ENCODE assay signal across 7 mouse cellular contexts in the genomic region with DNA sequence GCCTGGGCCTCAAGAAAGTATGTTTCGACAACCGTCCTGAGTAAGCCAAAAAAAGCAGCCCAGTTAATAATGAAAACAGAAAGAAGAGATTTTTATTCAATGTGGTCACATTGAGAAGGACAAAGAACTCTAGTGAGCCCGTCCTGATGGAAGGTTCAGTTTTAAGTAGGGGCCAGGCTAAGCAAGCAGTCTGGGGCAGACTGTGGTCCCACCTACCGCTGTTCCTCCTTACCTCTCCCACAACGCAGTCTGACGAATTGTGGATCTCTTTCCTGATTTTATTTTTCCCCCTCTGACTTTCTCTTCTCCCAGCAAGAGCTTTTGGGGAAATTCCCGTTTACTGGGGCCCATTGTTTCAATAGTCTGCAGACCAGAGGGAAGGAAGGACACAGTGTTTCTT. TPM values are rescaled to one million over a fixed set of nuclear protein-coding genes. Genes with fewer than 3 reads are reported as not detected.
DNase-seq lines count a peak whose midpoint lies in the region; ATAC-seq and TF ChIP-seq lines count a peak whose summit lies in the region.

No protein-coding gene starts in this region.

- no peak for TF ChIP-seq CTCF in small intestine, adult 2 months (IDR thresholded peaks at IDR 0.05; ENCODE audit: extremely low read depth, insufficient read length, insufficient replicate concordance, low read depth, low read length)

- H3K4me3 ChIP-seq in lung, embryonic 16.5 days (ENCODE audit: low read length) = no peak overlapping the region; the same call in 1 of the 2 replicates
- no peak overlapping the region for H3K4me3 ChIP-seq in forebrain, embryonic 11.5 days (ENCODE audit: low read depth, low read length)
- H3K4me3 ChIP-seq in limb, embryonic 11.5 days (ENCODE audit: low read depth, low read length) = no peak overlapping the region
- H3K4me3 ChIP-seq in small intestine, adult 2 months (ENCODE audit: low read depth, low read length) = no peak overlapping the region

- peak overlapping the region; percentile 66 for H3K4me2 ChIP-seq in lung, embryonic 16.5 days (ENCODE audit: low read depth, low read length)
- H3K4me2 ChIP-seq in forebrain, embryonic 11.5 days (ENCODE audit: low read depth, low read length, severe bottlenecking) = peak overlapping the region; percentile 40; the same call in 1 of the 2 replicates
- peak overlapping the region; percentile 55; the same call in 1 of the 2 replicates for H3K4me2 ChIP-seq in limb, embryonic 11.5 days (ENCODE audit: low read depth, severe bottlenecking)

- H3K27ac ChIP-seq in lung, embryonic 16.5 days (ENCODE audit: low read length) = peak overlapping the region; percentile 99
- peak overlapping the region; percentile 100 for H3K27ac ChIP-seq in forebrain, embryonic 11.5 days (ENCODE audit: low read depth, low read length)
- peak overlapping the region; percentile 100 for H3K27ac ChIP-seq in limb, embryonic 11.5 days (replicated peaks; ENCODE audit: low read depth, low read length)
- H3K27ac ChIP-seq in small intestine, adult 2 months (ENCODE audit: insufficient read depth, low read depth, low read length) = peak overlapping the region; percentile 58

- TF ChIP-seq POLR2A in small intestine, adult 2 months (IDR thresholded peaks at IDR 0.05; ENCODE audit: low read depth, low read length) = no peak

- WGBS in lung, embryonic 16.5 days = 13% methylated on average over 7 of the region's 7 CpGs
- 8% methylated on average over 7 of the region's 7 CpGs for WGBS in forebrain, embryonic 11.5 days
- 35% methylated on average over 7 of the region's 7 CpGs for WGBS in limb, embryonic 11.5 days
- WGBS in small intestine, adult 2 months = 52% methylated on average over 7 of the region's 7 CpGs

- DNase-seq in lung, postnatal 36 days = no peak
- no peak for DNase-seq in forebrain, embryonic 11.5 days (ENCODE audit: low spot score)
- no peak for DNase-seq in limb, embryonic 11.5 days (ENCODE audit: low spot score)
- no peak for DNase-seq in natural killer cell, adult 2 months (ENCODE audit: low spot score in 2 of 2)

- no peaks in the 10 kb centered on the region for H3K36me3 ChIP-seq in lung, embryonic 16.5 days (ENCODE audit: control insufficient read depth, insufficient read depth, low read length)
- no peaks in the 10 kb centered on the region for H3K36me3 ChIP-seq in forebrain, embryonic 11.5 days (ENCODE audit: control insufficient read depth, insufficient read depth, low read length)
- no peaks in the 10 kb centered on the region for H3K36me3 ChIP-seq in limb, embryonic 11.5 days (ENCODE audit: control insufficient read depth, insufficient read depth, low read length)
- no peaks in the 10 kb centered on the region for H3K36me3 ChIP-seq in small intestine, adult 2 months (ENCODE audit: control insufficient read depth, insufficient read depth, low read length)

- ATAC-seq in lung, embryonic 16.5 days (ENCODE audit: low read depth) = 0 out of 2 replicates have a peak, but pooled peaks have one; percentile 2
- peak; percentile 29; the same call in 1 of the 2 replicates for ATAC-seq in forebrain, embryonic 11.5 days (replicated peaks; ENCODE audit: low FRiP score)
- no peak for ATAC-seq in limb, embryonic 11.5 days (ENCODE audit: insufficient number of reproducible peaks, low FRiP score, low TSS enrichment, low read depth)
- ATAC-seq in frontal cortex, adult (ENCODE audit: low TSS enrichment) = no peak

- peak overlapping the region; percentile 73 for H3K9ac ChIP-seq in lung, embryonic 16.5 days (ENCODE audit: low read length)
- H3K9ac ChIP-seq in forebrain, embryonic 11.5 days (ENCODE audit: low read length) = peak overlapping the region; percentile 74
- peak overlapping the region; percentile 78 for H3K9ac ChIP-seq in limb, embryonic 11.5 days (ENCODE audit: low read length)

- H3K4me1 ChIP-seq in lung, embryonic 16.5 days (replicated peaks; ENCODE audit: control insufficient read depth, insufficient read depth, low read length) = peaks cover 32% of the 10 kb centered on the region
- peaks cover 13% of the 10 kb centered on the region for H3K4me1 ChIP-seq in forebrain, embryonic 11.5 days (replicated peaks; ENCODE audit: control insufficient read depth, insufficient read depth, low read length)
- peaks cover 17% of the 10 kb centered on the region for H3K4me1 ChIP-seq in limb, embryonic 11.5 days (ENCODE audit: control insufficient read depth, insufficient read depth, low read length)
- peaks cover 5% of the 10 kb centered on the region; the same call in 1 of the 2 replicates for H3K4me1 ChIP-seq in small intestine, adult 2 months (ENCODE audit: control insufficient read depth, insufficient read depth, insufficient read length, low read length)

- no peaks in the 10 kb centered on the region for H3K27me3 ChIP-seq in lung, embryonic 16.5 days (ENCODE audit: control insufficient read depth, insufficient read depth, low read depth, low read length)
- no peaks in the 10 kb centered on the region for H3K27me3 ChIP-seq in forebrain, embryonic 11.5 days (ENCODE audit: control insufficient read depth, insufficient read depth, low read length)
- no peaks in the 10 kb centered on the region for H3K27me3 ChIP-seq in limb, embryonic 11.5 days (ENCODE audit: control insufficient read depth, insufficient read depth, low read length)
- no peaks in the 10 kb centered on the region for H3K27me3 ChIP-seq in small intestine, adult 2 months (ENCODE audit: control insufficient read depth, insufficient read depth, low read length)

- H3K9me3 ChIP-seq in lung, embryonic 16.5 days (ENCODE audit: control insufficient read depth, low read length) = no peaks in the 10 kb centered on the region
- H3K9me3 ChIP-seq in forebrain, embryonic 11.5 days (ENCODE audit: control insufficient read depth, low read length) = no peaks in the 10 kb centered on the region
- no peaks in the 10 kb centered on the region for H3K9me3 ChIP-seq in limb, embryonic 11.5 days (ENCODE audit: control insufficient read depth, low read length)

RNA-seq across cellular contexts. Expression of a gene that starts 21.5 kb away (rescaled TPM):
- polyA plus RNA-seq in lung, embryonic 16.5 days (2015; fragmentation: Nextera tagmentation; extraction: Ambion mirVana) = 644 and 678 TPM in 2 replicates
- polyA plus RNA-seq in forebrain, embryonic 11.5 days (2014; fragmentation: Nextera tagmentation; extraction: Ambion mirVana) = 781 and 793 TPM in 2 replicates
- 815 and 849 TPM in 2 replicates for polyA plus RNA-seq in limb, embryonic 11.5 days (2014; fragmentation: Nextera tagmentation; extraction: Ambion mirVana)
- 12.3 and 18.7 TPM in 2 replicates for polyA plus RNA-seq in small intestine, adult 2 months (2012; rRNA removed)

Comparison
In these comparisons a context has a peak if more than half of its experiments do, and no peak if none do; other contexts are left out.
1. ATAC-seq: peak in lung, embryonic 16.5 days (single experiment) and forebrain, embryonic 11.5 days (single experiment); none in limb, embryonic 11.5 days (single experiment) and frontal cortex, adult (single experiment).
2. RNA of a gene that starts 21.5 kb away (polyA plus RNA-seq): 815 to 849 TPM in limb, embryonic 11.5 days, 781 to 793 TPM in forebrain, embryonic 11.5 days and 644 to 678 TPM in lung, embryonic 16.5 days; 12.3 to 18.7 TPM in small intestine, adult 2 months; every median in the first group is over 10 times any median in the second.
3. Peak in every context shown above with its lines, with median percentiles within 50 percentile points of each other: H3K27ac ChIP-seq, H3K4me2 ChIP-seq and H3K9ac ChIP-seq.